Mouse (Mus musculus) left cerebral cortex, postnatal 4 days (tissue): Measurements from ENCODE around the gene Adra2c. TPM values are rescaled to one million over a fixed set of nuclear protein-coding genes. Genes with fewer than 3 reads are reported as not detected.

Experiments
- DNase-seq: peaks from one replicate; pipeline ENCODE4 v3.0.0-alpha.2; 2022
- intact Hi-C: fragments of 180-260 bp; cut with DNase I; formaldehyde crosslinking; loops from one replicate; pipeline ENCODE4 v1.15.1; 2025
- total RNA-seq, 2 experiments: library from RNA; stranded (reverse); gene quantifications; 2 replicates each; pipeline ENCODE4 v1.2.3; 2021

The Adra2c gene
- 1 to 10 TPM; 6.4 to 7.8 TPM for total RNA-seq

- intact Hi-C loops: no loop called here
- no peak for DNase-seq
Measured at GRCm38 (mm10) chr5:35278019-35278418, at the start of gene Adra2c. TSS of gene Adra2c (plus strand) at chr5:35278319.

- no peak for DNase-seq
- intact Hi-C loops: no loop called here
Measured at GRCm38 (mm10) chr5:35233142-35233541, 45.0 kb upstream of the Adra2c start.

- intact Hi-C loops: no loop called here
- DNase-seq: no peak
Measured at GRCm38 (mm10) chr5:35237757-35238156, 40.4 kb upstream of the Adra2c start.

- DNase-seq: no peak
- intact Hi-C loops: no loop called here
Measured at GRCm38 (mm10) chr5:35238627-35239026, 39.5 kb upstream of the Adra2c start.

GRCm38 (mm10) chr5:35241556-35241955 is 36.6 kb upstream of the Adra2c start:
- no peak for DNase-seq
- intact Hi-C loops: no loop called here

- intact Hi-C loops: no loop called here
- no peak for DNase-seq
Measured at GRCm38 (mm10) chr5:35244204-35244603, 33.9 kb upstream of the Adra2c start.

GRCm38 (mm10) chr5:35245555-35246273 is 32.4 kb upstream of the Adra2c start:
- DNase-seq: peak; percentile 58
- intact Hi-C loops: no loop called here

GRCm38 (mm10) chr5:35254964-35255716 is 23.0 kb upstream of the Adra2c start:
- peak; percentile 54 for DNase-seq
- intact Hi-C loops: no loop called here

- no peak for DNase-seq
- intact Hi-C loops: no loop called here
Measured at GRCm38 (mm10) chr5:35263716-35264115, 14.4 kb upstream of the Adra2c start.

GRCm38 (mm10) chr5:35267486-35267885 is 10.6 kb upstream of the Adra2c start:
- peak; percentile 61 for DNase-seq
- intact Hi-C loops: no loop called here

GRCm38 (mm10) chr5:35275356-35275755 is 2.8 kb upstream of the Adra2c start:
- intact Hi-C loops: no loop called here
- no peak for DNase-seq

GRCm38 (mm10) chr5:35278741-35279695 is 899 bp downstream of the Adra2c start:
- intact Hi-C loops: no loop called here
- peak; percentile 67 for DNase-seq

- DNase-seq: no peak
- intact Hi-C loops: no loop called here
Measured at GRCm38 (mm10) chr5:35279696-35280001, 1.5 kb downstream of the Adra2c start.

- DNase-seq: peak; percentile 64
- intact Hi-C loops: no loop called here
Measured at GRCm38 (mm10) chr5:35280002-35280782, 2.1 kb downstream of the Adra2c start.

- DNase-seq: no peak
- intact Hi-C loops: no loop called here
Measured at GRCm38 (mm10) chr5:35280783-35281165, 2.7 kb downstream of the Adra2c start.

GRCm38 (mm10) chr5:35285281-35285680 is 7.2 kb downstream of the Adra2c start:
- DNase-seq: no peak
- intact Hi-C loops: no loop called here

- intact Hi-C loops: no loop called here
- no peak for DNase-seq
Measured at GRCm38 (mm10) chr5:35286190-35286589, 8.1 kb downstream of the Adra2c start.

- DNase-seq: no peak
- intact Hi-C loops: no loop called here
Measured at GRCm38 (mm10) chr5:35299621-35300020, 21.5 kb downstream of the Adra2c start.

GRCm38 (mm10) chr5:35304191-35304590 is 26.1 kb downstream of the Adra2c start:
- intact Hi-C loops: no loop called here
- DNase-seq: peak; percentile 53

GRCm38 (mm10) chr5:35305332-35305731 is 27.2 kb downstream of the Adra2c start:
- intact Hi-C loops: no loop called here
- peak; percentile 95 for DNase-seq
